Mouse (Mus musculus): ENCODE measurements around the gene Thap11.

DNA sequence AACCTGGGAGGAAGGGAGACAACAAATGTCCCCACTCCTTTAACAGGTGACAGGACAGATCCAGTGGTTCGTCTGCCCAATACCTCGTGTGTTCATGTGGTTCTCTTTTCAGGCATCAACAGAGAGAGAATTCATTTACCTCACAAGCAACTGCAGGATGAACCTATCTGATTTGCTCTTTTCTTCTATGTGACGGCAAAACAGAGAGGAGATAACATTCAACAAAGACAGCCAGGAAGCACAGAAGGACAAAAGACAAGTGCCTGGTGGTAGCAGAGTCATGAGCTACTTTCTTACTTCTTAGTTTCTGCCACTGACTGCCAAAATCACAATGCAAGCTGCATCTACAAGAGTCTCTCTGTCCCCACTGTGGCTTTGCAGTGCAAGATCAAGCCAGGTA is 43.4 kb upstream of the Thap11 start:
- no peak for TF ChIP-seq CTCF (IDR thresholded peaks at IDR 0.05; ENCODE audit: control insufficient read depth, insufficient read depth, insufficient read length)
- TF ChIP-seq MAX (IDR thresholded peaks at IDR 0.05), result no peak
- no peak for TF ChIP-seq USF1 (IDR thresholded peaks at IDR 0.05; ENCODE audit: low read depth)
- no peak for TF ChIP-seq MYOG (IDR thresholded peaks at IDR 0.05; ENCODE audit: control insufficient read depth, extremely low read depth, insufficient read length)
- TF ChIP-seq CEBPB (IDR thresholded peaks at IDR 0.05; ENCODE audit: low read depth), result no peak
- no peak for TF ChIP-seq MYOD1 (IDR thresholded peaks at IDR 0.05; ENCODE audit: control insufficient read depth, insufficient read length, low read depth)

Measured in C2C12 (cell line).